Mouse (Mus musculus): ENCODE results near the gene Cbwd1.

Cbwd1 gene

GRCm38 (mm10) chr19:24978852-24979842 is 17.7 kb upstream of the Cbwd1 start:
- CTCF ChIA-PET = interaction anchor here (0.6 kb wide), 1 partner anchor 82 kb away, joined by 3 read pairs; no protein-coding TSS in a partner anchor

DNA sequence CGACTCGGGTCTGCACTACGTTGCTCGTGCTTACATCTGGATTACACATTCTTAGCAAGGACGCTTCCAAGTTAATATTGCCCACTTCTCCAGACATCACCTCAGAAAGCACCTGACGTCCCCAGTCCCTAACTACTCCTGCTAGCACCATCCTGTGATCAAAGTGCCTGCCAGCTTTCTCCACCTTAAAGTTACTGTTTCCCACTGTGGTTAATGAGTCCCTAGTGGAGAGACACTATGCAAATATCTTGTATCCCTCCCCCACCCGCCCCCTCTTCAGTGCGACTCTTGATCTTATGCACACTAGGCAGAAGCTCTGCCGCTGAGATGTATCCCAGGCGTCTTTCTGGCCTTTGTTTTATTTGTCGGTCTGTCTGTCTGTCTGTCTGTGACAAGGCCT is 16.6 kb upstream of the Cbwd1 start:
- CTCF ChIA-PET = interaction anchor here (0.6 kb wide), 1 partner anchor 80 kb away, joined by 3 read pairs; no protein-coding TSS in a partner anchor

- CTCF ChIA-PET = no interaction called here
Measured at GRCm38 (mm10) chr19:24972701-24973390, 11.4 kb upstream of the Cbwd1 start.

GRCm38 (mm10) chr19:24971307-24971706 is 9.9 kb upstream of the Cbwd1 start:
- CTCF ChIA-PET = interaction anchor here (0.5 kb wide), 1 partner anchor 351 kb away, joined by 6 read pairs; no protein-coding TSS in a partner anchor

DNA sequence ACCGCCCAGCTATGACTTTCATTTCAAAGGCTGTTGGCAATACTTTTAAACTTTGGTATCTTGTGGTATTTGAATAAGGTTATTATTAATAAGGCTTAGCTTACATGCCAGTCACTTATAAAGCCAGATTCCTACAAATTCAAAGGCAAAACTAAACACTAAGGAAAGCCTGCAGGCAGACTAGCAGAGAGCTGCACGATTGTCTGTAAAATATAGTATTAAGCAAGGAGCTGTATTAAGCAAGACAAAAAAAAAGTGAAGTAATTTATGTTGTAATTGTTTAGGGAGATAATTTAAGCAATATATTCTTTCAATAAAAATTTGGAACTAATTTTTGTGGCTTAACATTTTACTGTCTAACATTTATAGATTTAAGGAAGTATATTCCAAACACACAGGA is 5.5 kb upstream of the Cbwd1 start:
- CTCF ChIA-PET = no interaction called here

DNA sequence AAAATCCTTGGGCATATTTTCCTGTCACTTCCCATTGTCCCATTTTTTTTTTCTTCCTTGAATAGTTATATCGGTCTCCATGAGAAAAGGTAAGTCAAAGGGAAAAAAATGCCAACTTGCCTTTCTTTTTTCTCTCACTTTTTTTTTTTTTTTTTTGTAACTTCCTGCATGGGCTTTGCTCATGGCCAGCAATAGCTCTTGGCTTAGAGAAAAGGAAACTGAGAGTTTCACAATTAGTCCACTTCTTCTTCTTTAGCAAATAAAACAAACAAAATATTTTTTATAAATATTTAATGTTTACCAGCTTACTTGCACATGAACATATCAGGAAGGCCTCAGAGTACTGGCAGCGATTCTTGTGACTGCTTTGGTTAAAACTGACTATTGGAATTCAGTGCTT is 4.8 kb upstream of the Cbwd1 start:
- CTCF ChIA-PET = interaction anchor here (0.7 kb wide), 1 partner anchor 125 kb away, joined by 9 read pairs; no protein-coding TSS in a partner anchor

GRCm38 (mm10) chr19:24958531-24958930 is 2.9 kb downstream of the Cbwd1 start:
- CTCF ChIA-PET = interaction anchor here (0.7 to 1.4 kb wide), 2 partner anchors 8 to 149 kb away, joined by 3 to 15 read pairs; no protein-coding TSS in a partner anchor

DNA sequence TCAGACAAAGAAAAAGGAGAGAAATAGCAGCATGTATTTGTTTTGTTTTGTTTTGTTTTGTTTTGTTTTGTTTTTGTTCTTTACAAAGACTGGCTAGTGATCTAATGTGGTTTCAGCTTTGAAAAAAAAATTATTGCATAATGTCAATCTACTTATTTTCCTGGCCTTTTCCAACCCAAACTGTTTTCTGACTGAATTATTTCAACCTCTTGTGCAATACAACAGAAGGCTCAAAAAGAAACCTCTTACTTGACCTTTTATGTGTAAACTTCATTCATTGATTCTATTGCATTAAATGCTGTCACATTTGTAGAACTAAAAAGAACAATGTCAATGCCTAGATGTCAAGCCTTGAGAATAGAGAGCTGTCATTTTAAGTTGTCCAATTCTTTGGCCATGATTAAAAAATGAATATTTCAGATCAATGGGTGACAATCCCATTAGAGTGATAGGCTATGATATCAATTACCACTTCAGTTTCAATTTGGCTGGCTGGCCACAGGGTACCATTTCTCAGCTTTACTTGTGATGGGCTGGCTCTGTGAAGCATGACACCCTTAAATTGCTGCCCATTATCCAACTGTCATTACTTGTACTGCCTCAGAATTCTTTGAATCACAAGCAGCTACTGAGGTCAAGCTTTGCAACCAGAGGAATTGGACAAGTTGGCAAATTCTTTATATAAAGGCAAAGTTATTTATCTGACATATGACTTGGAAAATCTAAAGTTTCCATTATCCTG is 15.7 kb downstream of the Cbwd1 start:
- CTCF ChIA-PET = interaction anchor here (0.5 kb wide), 1 partner anchor 182 kb away, joined by 6 read pairs; no protein-coding TSS in a partner anchor

- CTCF ChIA-PET = no interaction called here
Measured at GRCm38 (mm10) chr19:24937084-24937483, 24.3 kb downstream of the Cbwd1 start.

- CTCF ChIA-PET = interaction anchor here (0.6 kb wide), 1 partner anchor 32 kb away, joined by 12 read pairs; no protein-coding TSS in a partner anchor
Measured at GRCm38 (mm10) chr19:24929041-24929440, 32.4 kb downstream of the Cbwd1 start.

GRCm38 (mm10) chr19:24920866-24921265 is 40.5 kb downstream of the Cbwd1 start:
- CTCF ChIA-PET = no interaction called here

- CTCF ChIA-PET = no interaction called here
Measured at GRCm38 (mm10) chr19:24908385-24909155, 52.8 kb downstream of the Cbwd1 start.

DNA sequence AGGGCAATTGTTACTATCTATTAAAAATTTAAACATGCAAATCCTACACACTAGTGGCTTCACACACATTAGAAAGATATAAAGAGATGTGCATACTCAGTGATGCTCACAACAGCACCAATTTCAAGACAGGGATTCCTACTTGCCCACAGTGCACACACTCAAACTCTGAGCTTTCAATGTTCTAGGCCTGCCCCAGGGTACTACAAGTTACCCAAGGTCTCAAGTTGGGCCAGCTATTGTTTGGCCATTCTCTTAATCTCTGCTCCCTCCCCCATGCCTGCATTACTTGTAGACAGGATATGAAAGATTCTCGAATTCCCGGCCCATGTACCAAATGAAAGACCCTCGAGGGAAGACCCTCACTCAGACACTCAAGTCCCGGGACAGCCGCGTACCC is 53.8 kb downstream of the Cbwd1 start:
- CTCF ChIA-PET = no interaction called here

- CTCF ChIA-PET = no interaction called here
Measured at GRCm38 (mm10) chr19:24902821-24903220, 58.6 kb downstream of the Cbwd1 start.

DNA sequence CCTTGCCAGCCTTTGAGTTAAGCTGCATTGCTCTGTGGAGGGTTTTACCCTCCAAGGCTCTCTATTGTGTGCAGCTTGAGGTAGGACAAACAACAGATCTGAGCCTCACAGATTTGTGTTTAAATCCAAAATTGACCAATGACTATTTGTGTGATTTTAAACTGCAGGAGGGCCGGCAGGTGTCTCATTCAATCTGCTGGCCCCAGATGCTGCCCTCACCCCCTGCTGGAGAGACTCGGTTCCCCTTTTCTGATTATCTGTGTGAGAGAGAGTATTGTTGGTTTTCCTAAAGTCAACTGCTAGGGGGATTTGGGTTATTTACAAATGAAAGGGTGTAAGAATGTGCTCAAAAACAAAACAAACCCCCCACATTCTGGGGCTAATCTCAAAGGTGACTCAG is 59.2 kb downstream of the Cbwd1 start:
- CTCF ChIA-PET = no interaction called here

DNA sequence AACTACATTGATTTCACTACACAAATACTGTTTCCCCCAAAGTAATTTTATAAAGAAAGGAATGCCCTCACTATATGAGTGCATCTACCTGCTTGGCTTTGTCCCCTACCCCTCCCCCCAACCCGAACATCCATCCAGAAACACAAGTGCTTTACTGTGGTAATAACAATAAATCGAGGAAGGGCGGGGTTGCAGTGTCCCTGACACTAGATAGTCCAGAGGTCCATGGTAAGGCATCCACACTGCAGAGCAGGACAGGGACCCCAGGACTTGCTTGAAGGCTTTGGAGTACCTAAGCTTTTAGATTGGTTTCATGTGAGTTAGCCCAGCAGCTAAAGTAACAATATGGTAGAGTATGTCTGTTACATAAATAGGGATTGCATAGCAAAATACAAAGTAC is 59.7 kb downstream of the Cbwd1 start:
- CTCF ChIA-PET = no interaction called here

DNA sequence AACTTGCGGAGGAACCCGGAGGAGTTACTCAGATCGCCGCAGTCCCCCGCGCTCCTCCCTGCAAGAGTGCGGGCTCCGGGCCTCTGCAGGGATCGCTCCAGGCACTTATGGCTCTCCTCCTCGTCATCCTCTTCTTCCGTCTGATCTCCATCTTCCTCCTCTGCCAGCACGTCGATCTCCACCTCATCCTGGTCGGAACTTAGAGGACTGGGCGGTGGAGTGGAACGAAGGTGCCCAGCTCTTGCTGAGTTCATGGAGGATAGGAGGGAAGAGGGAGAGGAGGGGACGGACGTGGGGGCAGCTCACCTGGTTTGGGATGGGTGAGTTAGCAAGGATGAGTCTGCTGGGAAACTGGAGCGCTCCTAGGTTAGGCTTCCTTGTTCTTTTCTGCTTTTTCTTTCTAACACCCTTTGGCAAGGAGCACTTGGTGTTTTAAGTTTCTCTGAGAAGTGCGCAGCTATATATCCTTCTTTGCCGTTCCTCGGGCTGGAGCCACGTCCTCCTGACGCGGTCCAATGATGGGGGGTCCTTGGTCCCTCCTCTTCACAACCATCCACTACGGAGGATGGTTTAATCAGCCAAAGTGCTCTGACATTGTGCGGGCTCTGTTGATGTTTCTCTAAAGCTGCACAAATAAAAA is 60.7 kb downstream of the Cbwd1 start, which contains the start of gene Foxd4:
Gene Foxd4 (minus strand): TSS at position 617 of the 640 bp plus-strand sequence.
- CTCF ChIA-PET = no interaction called here

DNA sequence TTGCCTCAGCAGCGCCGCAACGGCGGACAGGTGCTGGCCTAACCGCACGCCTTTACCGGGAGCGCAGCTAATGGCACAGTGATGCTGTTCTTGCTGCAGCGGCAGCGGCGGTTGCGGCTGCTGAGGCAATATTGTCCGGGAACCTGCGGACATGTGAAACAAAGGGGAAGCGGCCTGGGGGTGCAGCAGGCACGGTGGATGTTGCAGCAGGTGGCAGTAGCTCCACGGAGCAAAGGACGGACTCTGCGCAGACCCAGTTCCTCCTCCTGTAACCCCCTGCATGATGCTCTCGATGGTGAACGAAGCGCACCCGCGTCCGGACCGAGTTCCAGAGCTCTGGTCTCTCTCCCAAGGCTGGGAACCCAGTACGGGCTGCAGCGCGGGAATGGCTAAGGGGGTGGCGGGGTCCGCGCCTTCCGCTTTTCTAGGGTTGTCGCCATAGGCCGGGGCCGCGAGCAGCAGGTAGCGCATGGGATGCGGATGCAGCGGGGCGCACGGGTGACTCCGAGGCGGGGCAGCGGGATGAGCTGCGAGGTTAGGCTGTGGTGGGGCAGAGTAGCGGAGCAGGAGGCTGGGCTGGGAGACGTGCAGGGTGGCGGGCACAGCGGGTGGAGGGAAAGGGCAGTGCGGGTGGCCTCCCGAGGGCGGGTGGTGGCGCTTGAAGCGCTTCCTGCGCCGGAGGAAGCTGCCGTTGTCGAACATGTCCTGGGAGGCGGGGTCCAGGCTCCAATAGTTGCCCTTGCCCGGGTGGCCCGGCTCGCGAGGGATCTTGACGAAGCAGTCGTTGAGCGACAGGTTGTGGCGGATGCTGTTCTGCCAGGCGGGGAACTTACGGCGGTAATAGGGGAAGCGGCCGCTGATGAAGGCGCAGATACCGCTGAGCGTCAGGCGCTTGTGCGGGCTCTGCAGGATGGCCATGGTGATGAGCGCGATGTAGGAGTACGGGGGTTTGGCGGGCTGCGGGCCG is 61.5 kb downstream of the Cbwd1 start:
- CTCF ChIA-PET = no interaction called here
